Mouse (Mus musculus) T-helper 2 cell (primary cell): Measurements from ENCODE around the gene Surf6.
"Not testable (repeated sequence)": the region's sequence is repeated elsewhere in the genome, so short reads cannot be mapped to it uniquely, and the experiment has no call there.

Experiments used
- in situ Hi-C: fragments of 300-600 bp; cut with MboI, MseI; formaldehyde crosslinking; loops from one replicate; pipeline ENCODE4 v1.15.1; 2025; ENCODE audit warnings: high pct_unique_total_duplicates

The Surf6 gene

GRCm38 (mm10) chr2:26913416-26914147, 10.9 kb upstream of the Surf6 start:
- in situ Hi-C loops: no loop called here

DNA sequence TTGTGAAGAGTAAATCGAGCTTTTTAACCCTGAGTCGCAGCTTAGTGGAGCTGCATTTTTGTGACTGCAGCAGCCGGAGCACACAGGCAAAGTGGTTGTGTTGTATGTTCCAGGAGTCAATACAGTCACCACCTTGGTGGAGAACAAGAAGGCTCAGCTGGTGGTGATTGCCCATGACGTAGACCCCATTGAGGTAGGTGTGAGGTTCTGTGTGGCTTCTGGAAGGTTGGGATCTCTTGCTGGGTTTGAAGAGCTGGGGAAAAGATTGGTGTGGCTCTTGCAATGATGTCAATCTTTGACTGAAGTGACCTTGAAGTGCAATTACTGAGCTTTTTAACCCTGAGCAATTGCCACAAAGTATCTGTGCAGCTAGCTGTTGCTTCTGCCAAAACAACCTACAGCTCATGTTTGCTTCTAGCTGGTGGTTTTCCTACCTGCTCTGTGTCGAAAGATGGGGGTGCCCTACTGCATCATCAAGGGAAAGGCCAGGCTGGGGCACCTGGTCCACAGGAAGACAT, 9.6 kb upstream of the Surf6 start:
- in situ Hi-C loops: no loop called here

GRCm38 (mm10) chr2:26910994-26911765, 8.5 kb upstream of the Surf6 start:
- in situ Hi-C loops: no loop called here

- in situ Hi-C loops: no loop called here
Observed at GRCm38 (mm10) chr2:26910124-26910993, 7.7 kb upstream of the Surf6 start, which contains the start of the genes Med22 and Rpl7a. Gene Med22, minus strand, starts transcription at chr2:26910677. Gene Rpl7a, plus strand, starts transcription at chr2:26910764.

DNA sequence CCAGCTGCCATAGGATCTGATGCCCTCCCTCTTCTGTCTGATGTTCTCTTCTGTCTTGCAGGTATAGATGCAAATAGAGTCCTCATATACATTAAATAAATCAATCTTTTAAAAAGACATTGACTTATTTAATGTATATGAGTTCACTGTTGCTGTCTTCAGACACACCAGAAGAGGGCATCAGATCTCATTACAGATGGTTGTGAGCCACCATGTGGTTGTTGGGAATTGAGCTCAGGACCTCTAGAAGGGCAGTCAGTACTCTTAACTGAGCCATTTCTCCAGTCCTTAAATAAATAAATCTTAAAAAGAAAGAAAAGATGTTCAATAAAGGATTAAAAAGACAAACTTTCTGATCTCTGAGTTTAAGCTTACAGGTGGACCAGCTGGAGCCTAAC, 6.7 kb upstream of the Surf6 start:
- in situ Hi-C loops: no loop called here

- in situ Hi-C loops: no loop called here
Observed at GRCm38 (mm10) chr2:26908710-26909386, 6.2 kb upstream of the Surf6 start.

DNA sequence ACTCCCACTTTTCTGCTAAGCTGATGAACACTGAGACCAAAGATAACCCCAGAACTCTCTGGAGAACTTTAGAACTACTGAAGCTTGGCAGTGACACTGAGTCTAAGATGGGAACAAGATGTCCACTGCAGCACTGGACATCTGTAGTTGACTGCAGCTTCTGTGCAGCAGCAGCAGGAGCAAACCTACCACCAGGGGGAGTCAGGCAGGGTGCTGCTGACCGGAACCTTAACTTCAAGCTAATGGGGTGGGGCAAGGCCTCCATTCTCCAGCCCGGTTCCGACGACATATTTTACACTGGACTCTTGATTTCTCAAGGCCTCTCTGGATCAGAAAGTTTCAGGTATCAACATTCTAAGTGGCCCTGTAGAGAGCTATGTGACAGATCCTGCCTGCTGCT, 4.4 kb upstream of the Surf6 start:
- in situ Hi-C loops: no loop called here

DNA sequence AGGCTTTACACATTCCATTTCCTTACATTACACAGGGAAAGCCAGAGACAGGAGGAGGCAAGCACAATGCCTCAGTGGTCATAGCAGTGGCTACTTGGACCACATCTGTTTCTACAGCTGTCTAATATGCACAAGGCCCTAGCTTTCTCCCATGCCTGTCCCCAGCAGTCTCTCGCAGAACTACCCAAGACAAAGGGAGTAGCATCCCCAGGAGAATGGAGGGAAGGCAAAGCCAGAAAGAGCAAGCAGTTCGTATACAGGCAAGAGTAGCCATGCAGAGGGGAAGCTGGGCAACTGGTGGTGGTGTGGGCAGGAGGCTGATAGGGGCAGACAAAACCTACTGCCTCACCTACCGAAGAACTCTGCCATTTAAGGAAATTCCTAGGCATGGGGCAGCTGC, 3.8 kb upstream of the Surf6 start:
- in situ Hi-C loops: no loop called here

DNA sequence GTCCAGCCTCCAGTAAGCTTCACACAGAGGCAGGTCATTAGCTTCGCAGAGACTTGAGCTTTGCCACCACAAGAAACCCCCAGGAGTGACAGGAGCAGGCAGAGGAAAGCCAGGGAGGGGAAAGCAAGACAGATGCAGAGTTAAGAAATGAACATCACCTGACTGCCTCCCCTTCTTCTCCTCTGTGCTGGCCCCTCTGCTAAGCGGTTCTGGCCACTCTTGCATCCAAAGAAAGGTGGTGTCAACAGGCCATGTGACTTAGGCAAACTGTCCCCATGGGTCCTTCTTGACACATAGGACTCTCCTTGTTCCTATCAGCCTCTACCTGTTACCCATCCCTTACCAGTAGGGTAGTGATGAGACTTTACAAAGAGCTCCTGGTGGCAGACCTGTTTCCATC, 3.3 kb upstream of the Surf6 start:
- in situ Hi-C loops: no loop called here

DNA sequence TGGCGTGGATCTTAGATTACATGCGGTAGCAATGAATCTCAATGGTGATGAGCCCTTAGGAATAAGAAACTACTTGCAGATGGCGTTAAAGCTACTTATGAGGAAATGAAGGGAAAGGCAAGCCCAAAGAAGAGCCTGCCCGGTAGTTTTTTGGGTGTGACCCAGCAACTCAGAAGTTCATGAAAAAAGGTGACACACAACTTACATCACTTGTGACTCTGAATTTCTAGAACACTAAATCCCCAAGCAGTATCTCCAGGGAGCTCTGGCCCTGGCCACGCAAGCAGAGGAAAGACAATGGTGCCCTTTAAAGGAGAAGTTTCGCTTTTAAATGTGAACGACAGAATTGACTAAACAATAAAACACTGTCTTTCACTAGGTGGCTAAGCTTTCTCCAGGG, 632 bp upstream of the Surf6 start:
- in situ Hi-C loops: loop anchor here (5.0 kb wide), 1 partner anchor 256 kb away; no protein-coding TSS in a partner anchor

- in situ Hi-C loops: loop anchor here (5.0 kb wide), 1 partner anchor 255 kb away; no protein-coding TSS in a partner anchor
Observed at GRCm38 (mm10) chr2:26901834-26902400, 762 bp downstream of the Surf6 start.

DNA sequence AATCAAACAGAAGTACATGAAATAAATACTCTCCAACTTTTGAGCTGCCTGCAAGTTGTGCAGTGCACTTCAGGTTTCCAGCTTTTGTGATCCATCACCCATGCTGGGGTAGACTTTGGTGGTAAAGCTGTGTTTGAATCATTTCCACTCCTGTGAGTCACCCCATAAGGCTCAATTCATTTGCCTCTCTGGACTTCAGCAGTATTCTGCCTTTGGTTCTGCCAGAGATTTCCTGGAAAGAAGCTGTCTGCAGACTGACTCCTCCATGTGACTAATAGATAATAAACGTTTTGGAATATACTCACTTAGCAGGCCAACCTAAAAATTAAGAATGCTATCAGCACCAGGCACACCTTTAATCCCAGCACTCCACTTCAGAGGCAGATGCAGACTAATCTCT, 1.9 kb downstream of the Surf6 start:
- in situ Hi-C loops: loop anchor here (5.0 kb wide), 1 partner anchor 253 kb away; no protein-coding TSS in a partner anchor

GRCm38 (mm10) chr2:26895898-26896297, 6.8 kb downstream of the Surf6 start:
- in situ Hi-C loops: no loop called here

DNA sequence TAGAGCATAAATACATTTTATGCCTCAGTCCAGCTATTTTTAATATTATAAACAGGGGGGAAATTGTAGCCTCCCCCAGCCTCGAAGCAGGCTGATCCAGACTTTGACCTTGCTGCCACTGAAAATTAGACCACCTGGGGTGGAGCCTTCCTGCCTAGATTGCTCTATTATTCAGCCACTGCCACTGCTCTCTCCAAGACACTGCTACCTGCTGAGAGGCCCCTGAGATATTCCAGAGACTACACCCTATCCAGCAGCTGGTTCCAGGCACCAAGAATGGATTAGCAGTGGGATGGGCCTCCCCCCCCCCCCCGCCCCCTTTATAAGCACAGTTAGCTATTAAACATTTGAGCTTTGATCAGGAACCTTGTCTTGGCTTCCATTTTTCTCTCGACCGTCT, 16.5 kb downstream of the Surf6 start:
- in situ Hi-C loops: not testable (repeated sequence)

- in situ Hi-C loops: not testable (repeated sequence)
Observed at GRCm38 (mm10) chr2:26885541-26885940, 17.1 kb downstream of the Surf6 start.

DNA sequence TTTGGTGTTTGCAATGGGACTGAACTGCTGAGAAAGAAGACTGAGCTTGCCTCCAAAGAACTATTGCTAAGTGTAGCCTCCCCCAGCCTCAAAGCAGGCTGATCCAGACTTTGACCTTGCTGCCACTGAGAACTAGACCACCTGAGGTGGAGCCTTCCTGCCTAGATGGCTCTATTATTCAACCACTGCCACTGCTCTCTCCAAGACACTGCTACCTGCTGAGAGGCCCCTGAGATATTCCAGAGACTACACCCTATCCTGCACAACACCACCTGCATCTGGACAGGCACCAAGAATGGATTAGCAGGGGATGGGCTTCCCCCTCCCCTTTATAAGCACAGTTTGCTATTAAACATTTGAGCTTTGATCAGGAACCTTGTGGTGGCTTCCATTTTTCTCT, 24.1 kb downstream of the Surf6 start:
- in situ Hi-C loops: no loop called here

DNA sequence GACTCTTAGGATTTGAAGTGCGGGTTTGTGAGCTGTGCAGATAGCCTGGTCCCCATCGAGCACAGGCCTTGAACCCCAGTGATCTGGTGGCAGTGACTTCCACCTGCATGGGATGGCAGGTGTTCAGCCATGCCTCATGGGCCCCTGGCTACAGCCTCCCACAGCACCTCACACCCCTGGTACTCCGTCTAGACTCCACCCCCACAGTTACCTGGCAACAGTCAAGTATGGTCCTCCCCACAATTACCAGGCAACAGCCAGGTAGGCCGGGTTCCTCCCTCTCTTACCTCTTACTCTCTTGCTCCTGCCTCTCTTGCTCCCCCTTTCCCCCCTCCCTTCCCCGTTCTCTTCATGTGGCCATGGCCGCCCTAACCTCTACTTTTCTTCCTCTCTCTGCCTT, 32.0 kb downstream of the Surf6 start:
- in situ Hi-C loops: no loop called here

- in situ Hi-C loops: no loop called here
Observed at GRCm38 (mm10) chr2:26864879-26865278, 37.8 kb downstream of the Surf6 start, which contains the start of gene Abo. Gene Abo, minus strand, starts transcription at chr2:26864979.

GRCm38 (mm10) chr2:26862856-26863255, 39.8 kb downstream of the Surf6 start:
- in situ Hi-C loops: no loop called here

DNA sequence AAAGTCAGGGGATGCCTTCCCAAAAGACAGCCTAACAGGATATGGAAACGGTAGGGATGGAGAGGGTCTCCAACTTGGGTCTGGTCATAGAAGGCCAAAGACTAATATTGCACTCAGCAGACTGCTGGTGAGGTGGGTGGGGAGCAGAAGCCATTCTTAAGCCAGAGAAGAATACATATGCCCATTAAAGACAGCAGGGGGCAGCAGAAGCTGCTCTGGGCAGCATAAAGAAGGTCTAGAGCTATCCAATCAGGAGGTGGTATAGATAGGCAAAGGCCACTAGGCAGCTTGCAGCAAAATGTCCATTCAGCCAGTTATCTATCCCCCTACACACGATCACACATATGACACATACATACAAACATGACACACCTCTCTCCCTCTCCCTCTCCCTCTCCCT, 55.0 kb downstream of the Surf6 start:
- in situ Hi-C loops: loop anchor here (25.0 kb wide), 1 partner anchor 935 kb away; no protein-coding TSS in a partner anchor
